Mouse (Mus musculus) forelimb bud, embryonic 11.5 days (tissue): ENCODE data around the gene Prkce.

Source experiments
- DNase-seq: peaks from one replicate; pipeline ENCODE4 v3.0.0-alpha.2; 2012; ENCODE audit warnings: low read depth, low spot score

The Prkce gene

GRCm38 (mm10) chr17:86175516-86175915 is 7.9 kb downstream of the Prkce start:
- DNase-seq, result peak; percentile 28

GRCm38 (mm10) chr17:86176722-86177121 is 9.1 kb downstream of the Prkce start:
- no peak for DNase-seq

GRCm38 (mm10) chr17:86183788-86184187 is 16.2 kb downstream of the Prkce start:
- no peak for DNase-seq

GRCm38 (mm10) chr17:86184552-86185209 is 17.1 kb downstream of the Prkce start:
- DNase-seq, result no peak

GRCm38 (mm10) chr17:86185584-86185983 is 18.0 kb downstream of the Prkce start:
- no peak for DNase-seq

GRCm38 (mm10) chr17:86187777-86188176 is 20.2 kb downstream of the Prkce start:
- DNase-seq, result no peak

- no peak for DNase-seq
These were observed 26.4 kb downstream of the Prkce start for GRCm38 (mm10) chr17:86193979-86194378.

GRCm38 (mm10) chr17:86194921-86195320 is 27.3 kb downstream of the Prkce start:
- DNase-seq, result no peak

- no peak for DNase-seq
These were observed 31.2 kb downstream of the Prkce start for GRCm38 (mm10) chr17:86198496-86199465.

- no peak for DNase-seq
These were observed 34.4 kb downstream of the Prkce start for GRCm38 (mm10) chr17:86201981-86202380.

- no peak for DNase-seq
These were observed 35.4 kb downstream of the Prkce start for GRCm38 (mm10) chr17:86202972-86203371.

GRCm38 (mm10) chr17:86203531-86204450 is 36.2 kb downstream of the Prkce start:
- DNase-seq, result no peak

- no peak for DNase-seq
These were observed 38.7 kb downstream of the Prkce start for GRCm38 (mm10) chr17:86206289-86206688.

- no peak for DNase-seq
These were observed 40.7 kb downstream of the Prkce start for GRCm38 (mm10) chr17:86208057-86208820.

GRCm38 (mm10) chr17:86208821-86209186 is 41.2 kb downstream of the Prkce start:
- no peak for DNase-seq

- no peak for DNase-seq
These were observed 42.2 kb downstream of the Prkce start for GRCm38 (mm10) chr17:86209680-86210251.

GRCm38 (mm10) chr17:86212204-86212603 is 44.6 kb downstream of the Prkce start:
- no peak for DNase-seq

GRCm38 (mm10) chr17:86214285-86214684 is 46.7 kb downstream of the Prkce start:
- no peak for DNase-seq

- DNase-seq, result no peak
These were observed 47.2 kb downstream of the Prkce start for GRCm38 (mm10) chr17:86214741-86215140.

- no peak for DNase-seq
These were observed 48.2 kb downstream of the Prkce start for GRCm38 (mm10) chr17:86215771-86216170.

GRCm38 (mm10) chr17:86217468-86217867 is 49.9 kb downstream of the Prkce start:
- no peak for DNase-seq
